Mouse (Mus musculus): Measurements from ENCODE around the gene Tmem239.

GRCm38 (mm10) chr2:130454748-130455370 lies 48.6 kb downstream of the Tmem239 start:
- TF ChIP-seq GATA1 (IDR thresholded peaks at IDR 0.05; ENCODE audit: low read length) = no peak
- no peak for TF ChIP-seq TAL1 (IDR thresholded peaks at IDR 0.05; ENCODE audit: low read length)

Measured in erythroblast, embryonic 14.5 days (primary cell).